Mouse (Mus musculus): Measurements from ENCODE around the gene Lrrc27. TPM values are rescaled to one million over a fixed set of nuclear protein-coding genes. Genes with fewer than 3 reads are reported as not detected.
A peak's percentile ranks its signal among the peaks of the same experiment; 100 is the strongest.

The Lrrc27 gene
- polyA plus RNA-seq, 1 experiment: 7.3 TPM

DNA sequence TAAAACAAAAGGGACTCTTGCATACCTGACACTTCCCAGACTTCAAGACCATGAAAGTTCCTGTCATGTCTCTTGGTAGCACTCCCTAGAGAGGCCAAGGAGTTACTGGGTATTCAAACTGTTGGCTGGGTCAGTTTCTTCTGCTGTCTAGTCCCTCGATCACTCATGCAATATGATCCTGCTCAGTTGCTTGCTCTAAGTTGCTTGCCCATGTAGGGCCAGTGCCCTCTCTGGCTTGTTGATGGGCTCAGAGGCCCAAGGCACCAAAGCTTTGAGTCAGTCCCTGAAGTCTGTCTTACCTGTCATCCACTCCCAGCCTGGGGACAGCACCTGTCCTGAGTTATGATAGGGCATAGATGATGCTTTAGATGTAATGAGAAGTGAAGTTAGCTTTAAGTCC, 58.0 kb downstream of the Lrrc27 start:
- DNase-seq (ENCODE audit: extremely low spot score in 1 of 2, low spot score in 1 of 2): no peak

DNA sequence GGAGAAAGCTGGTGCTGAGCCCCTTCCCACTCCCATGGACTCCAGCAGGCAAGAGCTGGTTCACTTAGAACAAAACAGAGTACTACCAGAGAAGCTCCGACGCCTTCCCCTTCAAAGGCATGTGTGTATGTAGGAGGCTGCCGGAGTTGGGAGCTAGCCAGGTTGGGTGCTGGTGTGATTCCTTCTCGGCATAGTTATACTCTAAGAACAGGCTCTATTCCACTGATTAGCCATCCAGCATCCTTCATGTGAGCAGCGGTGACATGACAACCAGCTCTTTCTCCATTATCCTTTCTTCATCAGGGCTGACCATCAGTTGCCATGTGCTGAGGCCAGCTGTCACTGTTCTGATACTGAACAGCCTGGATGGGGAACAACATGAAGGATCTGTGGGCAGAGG, 59.1 kb downstream of the Lrrc27 start:
- DNase-seq (ENCODE audit: extremely low spot score in 1 of 2, low spot score in 1 of 2): peak in 1 of 2 experiments; percentile 83

DNA sequence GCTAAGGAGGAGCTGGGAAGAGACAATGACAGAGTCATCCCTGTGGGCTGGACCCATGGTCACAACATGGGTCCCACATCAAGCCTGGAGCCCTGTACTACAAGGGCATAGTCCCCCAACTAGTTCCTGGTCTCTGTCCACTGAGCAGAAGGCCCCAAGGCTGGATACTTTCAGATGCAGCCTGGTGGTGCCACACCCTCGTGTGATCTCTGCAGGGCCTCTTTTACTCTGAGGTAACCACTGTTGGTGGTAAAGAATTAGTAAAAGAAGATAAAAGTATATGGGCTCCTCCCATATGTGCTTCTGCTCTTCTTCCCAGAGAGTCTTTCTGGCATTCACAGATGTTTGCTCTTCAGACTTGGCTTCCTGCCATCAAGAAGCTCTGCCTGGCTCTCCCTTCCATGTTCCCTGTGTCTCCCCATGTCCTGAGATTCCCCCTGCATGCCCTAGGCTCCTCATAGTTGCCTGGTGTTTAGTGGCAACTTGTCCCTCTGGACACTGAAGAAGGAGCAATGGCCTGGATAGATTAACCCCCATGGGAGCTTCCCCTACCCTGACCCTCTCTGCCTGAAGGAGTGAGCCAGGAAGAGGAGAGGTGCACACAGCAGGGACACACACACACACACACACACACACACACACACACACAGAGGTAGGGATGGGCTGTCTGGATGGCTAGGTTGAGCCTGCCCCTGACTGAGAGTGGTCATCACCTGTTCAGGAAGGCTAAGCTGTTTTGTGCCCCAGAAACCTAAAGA, 60.0 kb downstream of the Lrrc27 start:
- DNase-seq (ENCODE audit: extremely low spot score in 1 of 2, low spot score in 1 of 2): peak; percentile 45 to 77

DNA sequence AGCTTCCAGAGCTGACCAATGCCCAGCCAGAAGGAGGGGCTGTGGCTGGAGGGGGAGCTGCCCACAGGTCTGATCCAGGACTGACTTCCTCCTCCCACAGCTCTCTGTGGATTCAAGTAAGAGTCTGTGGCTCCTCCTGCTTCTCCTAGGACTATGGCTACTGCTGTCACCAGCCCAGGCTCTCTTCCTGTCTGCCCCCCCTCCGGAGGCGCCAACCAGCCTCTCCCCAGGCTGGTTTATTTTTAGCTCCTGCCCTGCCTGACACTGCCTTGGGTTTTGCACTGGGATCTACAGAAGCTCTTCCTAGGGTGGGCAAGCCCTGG, 60.6 kb downstream of the Lrrc27 start:
- DNase-seq (ENCODE audit: extremely low spot score in 1 of 2, low spot score in 1 of 2): no peak

DNA sequence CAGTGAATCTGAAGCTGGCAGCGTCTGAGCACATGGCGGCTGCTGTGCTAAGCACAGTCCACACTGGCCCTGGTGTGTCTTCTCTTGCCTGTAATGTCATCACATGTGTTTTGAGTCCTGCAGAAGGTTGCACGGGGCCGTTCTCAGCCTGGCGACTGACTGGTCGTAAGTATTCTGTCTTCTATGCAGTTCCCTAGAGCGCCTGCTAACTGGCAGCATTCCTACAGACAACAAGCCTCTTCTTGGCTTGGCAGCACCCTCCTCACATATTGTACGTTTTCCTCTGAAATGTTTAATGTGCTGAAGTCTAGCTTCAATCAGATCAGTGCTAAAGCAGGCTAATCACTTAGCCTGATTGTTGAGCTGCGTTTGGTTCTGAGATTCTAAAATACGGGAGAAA, 62.8 kb downstream of the Lrrc27 start:
- DNase-seq (ENCODE audit: extremely low spot score in 1 of 2, low spot score in 1 of 2): peak in 1 of 2 experiments; percentile 56

DNA sequence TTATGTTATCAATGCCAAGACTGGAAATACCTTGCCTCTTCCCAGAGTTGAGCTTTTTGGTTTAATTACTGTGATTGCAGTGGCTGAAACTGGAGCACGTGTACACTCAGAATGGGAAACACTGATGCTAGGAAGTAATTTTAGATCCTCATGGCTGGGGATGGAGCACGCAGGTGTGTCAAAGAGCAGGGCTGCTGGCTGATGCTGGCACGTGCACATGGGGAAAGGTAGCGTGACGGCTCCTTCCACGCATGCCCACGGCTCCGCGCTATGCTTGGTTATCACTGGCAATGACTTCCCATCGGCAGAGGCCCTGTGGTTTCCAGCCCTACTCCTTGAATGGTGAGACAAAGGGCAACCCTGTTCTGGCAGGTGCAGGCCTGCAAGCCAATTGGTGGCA, 63.4 kb downstream of the Lrrc27 start:
- DNase-seq (ENCODE audit: extremely low spot score in 1 of 2, low spot score in 1 of 2): peak in 1 of 2 experiments; percentile 37

DNA sequence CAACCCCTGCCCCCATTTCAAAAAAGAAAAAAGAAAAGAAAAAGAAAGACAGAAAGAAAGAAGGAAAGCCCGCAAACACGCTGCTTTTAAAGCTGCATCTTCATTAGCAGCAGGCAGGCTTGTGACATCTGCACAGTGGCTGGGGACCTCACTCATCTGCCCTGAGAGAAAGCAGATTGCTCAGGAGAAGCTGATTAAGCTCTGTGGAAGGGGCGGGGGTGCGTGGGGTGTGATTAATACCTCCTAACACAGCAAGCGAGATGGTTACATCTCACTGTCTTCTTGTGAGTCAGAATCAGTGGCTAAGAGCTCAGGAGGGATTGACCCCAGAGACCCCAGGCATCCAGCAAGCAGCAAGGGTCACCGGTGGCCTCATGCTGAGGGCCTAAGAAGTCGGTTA, 64.7 kb downstream of the Lrrc27 start:
- no peak for DNase-seq (ENCODE audit: extremely low spot score in 1 of 2, low spot score in 1 of 2)

DNA sequence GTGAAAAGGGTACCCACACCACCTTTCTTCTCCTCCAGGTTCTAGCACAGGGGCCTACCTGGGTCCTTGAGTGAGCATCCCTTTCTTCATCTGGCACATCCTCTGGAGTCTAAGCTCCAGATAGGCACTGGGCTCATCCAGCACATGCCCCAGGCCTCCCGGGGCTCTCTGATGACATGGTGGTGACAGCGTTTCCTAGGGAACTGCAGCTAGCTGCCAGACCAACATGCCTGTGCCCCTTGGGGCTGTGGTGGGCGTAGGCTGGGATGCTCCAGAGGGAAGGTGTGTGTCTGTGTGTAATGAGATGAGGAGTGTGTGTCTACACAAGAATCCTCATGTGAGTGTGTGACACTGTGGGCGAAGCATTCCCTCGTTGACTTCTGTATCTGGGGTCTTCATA, 66.8 kb downstream of the Lrrc27 start:
- DNase-seq (ENCODE audit: extremely low spot score in 1 of 2, low spot score in 1 of 2): no peak

DNA sequence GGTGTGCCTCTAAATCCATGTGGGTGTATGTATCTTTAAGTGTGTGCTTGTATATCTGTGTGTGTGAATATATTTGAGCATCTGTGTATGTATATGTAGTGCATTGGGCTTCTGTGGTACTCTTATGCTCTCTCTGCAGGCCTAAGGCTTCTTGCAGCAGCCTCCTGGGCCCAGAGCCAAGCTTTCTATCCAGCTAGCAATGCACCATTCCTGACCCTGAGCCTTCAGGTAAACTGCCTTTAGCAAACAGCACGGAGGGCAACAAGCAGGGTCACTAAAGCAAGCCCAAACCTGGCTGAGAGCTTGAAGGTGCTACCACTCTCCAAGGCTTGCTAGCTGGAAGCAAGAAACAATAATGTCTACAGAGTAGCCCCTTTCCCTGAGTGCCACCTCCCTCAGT, 67.3 kb downstream of the Lrrc27 start:
- no peak for DNase-seq (ENCODE audit: extremely low spot score in 1 of 2, low spot score in 1 of 2)

DNA sequence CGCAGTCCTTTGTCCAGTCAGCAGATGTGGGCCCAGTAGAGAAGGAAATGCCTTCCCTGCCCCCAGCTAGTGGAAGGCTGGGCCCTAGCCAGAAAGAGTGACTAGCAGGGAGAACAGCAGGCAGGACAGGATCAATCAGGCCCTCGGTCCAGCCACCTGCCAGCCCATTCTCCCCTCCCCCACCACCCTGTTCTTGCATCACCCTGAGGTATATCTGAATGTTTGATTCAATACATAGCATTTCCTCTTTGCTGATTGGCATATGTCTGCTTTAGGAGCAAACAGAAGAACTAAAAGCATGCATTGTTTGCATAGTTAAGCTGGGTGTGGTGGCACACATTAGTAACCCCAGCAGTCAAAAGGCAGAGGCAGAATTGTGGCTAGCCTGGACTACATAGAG, 68.4 kb downstream of the Lrrc27 start:
- DNase-seq (ENCODE audit: extremely low spot score in 1 of 2, low spot score in 1 of 2): no peak

DNA sequence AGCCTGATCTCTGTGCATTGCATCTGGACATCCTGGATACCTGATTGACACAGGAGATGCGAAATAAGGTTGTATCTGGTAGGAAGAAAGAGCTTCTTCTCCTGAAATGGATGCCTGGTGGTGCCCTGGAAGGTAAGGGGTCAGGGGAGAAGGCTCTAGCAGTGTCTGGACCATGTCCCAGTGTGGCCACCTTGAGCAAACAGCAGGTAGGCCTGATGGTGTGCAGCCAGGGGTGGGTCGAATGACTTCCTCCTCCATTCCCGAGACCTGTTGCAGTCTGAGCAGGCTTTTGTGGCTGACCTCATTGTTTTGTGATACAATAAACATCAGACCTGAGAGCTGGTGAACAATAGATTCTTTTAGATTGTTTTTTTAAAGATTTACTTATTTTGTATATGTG, 69.2 kb downstream of the Lrrc27 start:
- DNase-seq (ENCODE audit: extremely low spot score in 1 of 2, low spot score in 1 of 2): no peak

DNA sequence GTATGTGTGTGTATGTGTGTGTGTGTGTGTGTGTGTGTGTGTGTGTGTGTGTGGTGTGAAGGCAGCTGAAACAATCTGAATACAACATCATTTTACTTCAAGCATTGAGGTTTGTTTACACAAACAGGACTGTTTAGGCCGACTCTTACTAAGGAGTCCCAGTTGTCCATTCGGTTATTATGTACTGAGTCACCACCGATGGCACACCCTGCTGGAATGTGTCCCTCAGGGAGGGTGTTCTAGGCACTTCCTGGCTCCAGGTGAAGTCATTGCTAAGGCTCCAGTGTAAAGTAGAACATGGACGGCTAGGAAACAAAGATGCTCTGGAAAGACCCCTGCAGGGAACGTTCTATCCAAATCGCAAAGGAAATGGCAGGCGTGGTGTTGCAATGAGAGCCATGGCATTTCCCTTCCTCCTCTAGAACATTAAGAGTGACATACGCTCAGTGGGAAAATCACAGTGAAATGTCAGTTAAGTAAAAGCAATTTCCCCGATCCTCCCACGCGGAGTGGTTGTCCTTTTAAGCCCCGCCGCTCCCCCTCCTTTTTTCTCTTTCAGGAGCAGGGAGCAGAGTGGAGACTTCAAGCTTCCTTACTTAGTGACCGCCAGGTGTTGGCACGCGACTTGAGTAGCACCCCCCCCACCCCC, 72.6 kb downstream of the Lrrc27 start:
- no peak for DNase-seq (ENCODE audit: extremely low spot score in 1 of 2, low spot score in 1 of 2)

DNA sequence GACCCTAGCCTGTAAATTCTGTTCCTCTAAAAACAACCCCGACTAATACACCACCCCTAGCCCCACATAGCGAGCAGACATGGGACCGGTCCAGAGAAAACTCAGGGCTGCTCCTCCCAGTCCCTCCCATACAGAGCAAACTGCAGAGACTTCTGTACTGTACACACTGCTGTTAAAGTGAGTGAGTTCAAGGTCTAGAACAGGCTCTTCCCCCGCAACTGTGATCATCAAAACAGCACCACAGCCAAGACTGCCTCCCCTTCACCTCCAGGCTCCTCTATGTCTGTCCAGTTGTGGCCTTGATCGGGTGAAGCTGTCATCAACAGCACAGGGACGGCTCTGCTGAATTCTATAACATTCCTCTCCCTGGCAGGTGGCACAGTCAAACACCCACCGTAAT, 75.8 kb downstream of the Lrrc27 start:
- no peak for DNase-seq (ENCODE audit: extremely low spot score in 1 of 2, low spot score in 1 of 2)

Other genes starting within 250 kb of the Lrrc27 start
- 60.6 and 64.0 TPM in 2 replicates for gene Dpysl4, start 127.0 kb upstream of the Lrrc27 start, polyA plus RNA-seq (2012; rRNA removed)
- 130 and 136 TPM in 2 replicates for gene Stk32c, start 319 bp downstream of the Lrrc27 start, polyA plus RNA-seq (2012; rRNA removed)
- 11.4 and 12.6 TPM in 2 replicates for gene Pwwp2b, start 35.5 kb downstream of the Lrrc27 start, polyA plus RNA-seq (2012; rRNA removed)
- 35.4 and 38.4 TPM in 2 replicates for gene Inpp5a, start 176.1 kb downstream of the Lrrc27 start, polyA plus RNA-seq (2012; rRNA removed)